Mouse (Mus musculus): ENCODE measurements around the gene Snx32. TPM values are rescaled to one million over a fixed set of nuclear protein-coding genes. Genes with fewer than 3 reads are reported as not detected.

The Snx32 gene
- polyA plus RNA-seq, 1 experiment: 7.8 TPM

DNA sequence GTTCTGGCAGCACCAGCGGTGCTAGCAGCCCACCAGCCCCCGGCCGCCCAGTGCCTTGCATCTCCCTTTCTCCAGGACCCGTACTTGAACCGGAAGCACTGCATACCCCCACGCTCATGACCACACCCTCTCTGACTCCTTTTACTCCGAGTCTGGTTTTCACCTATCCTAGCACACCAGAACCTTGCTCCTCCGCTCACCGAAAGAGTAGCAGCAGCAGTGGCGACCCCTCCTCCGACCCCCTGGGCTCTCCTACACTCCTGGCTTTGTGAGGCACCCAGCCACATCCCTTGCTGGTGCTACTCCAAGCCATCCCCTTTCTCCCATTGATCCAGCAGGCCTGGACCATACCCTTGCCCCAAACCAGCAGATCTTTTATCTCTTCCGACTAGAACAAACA lies 55.3 kb downstream of the Snx32 start:
- TF ChIP-seq POLR2A (IDR thresholded peaks at IDR 0.05; ENCODE audit: insufficient read length, low read depth) (peak; percentile 4), MAX (IDR thresholded peaks at IDR 0.05; ENCODE audit: low read depth) (no peak)
- Histone ChIP-seq H3K4me2 (ENCODE audit: low read depth) (peak overlapping the region; percentile 93), H3K36me3 (ENCODE audit: control insufficient read depth, insufficient read depth) (peaks cover 6% of the 10 kb centered on the region), H3K79me2 (ENCODE audit: control insufficient read depth, insufficient read depth) (peaks cover 61% of the 10 kb centered on the region), H3K27me3 (ENCODE audit: control insufficient read depth, insufficient read depth, insufficient read length) (no peaks in the 10 kb centered on the region), H3ac (ENCODE audit: control insufficient read depth, insufficient read length) (no peak overlapping the region), H3K4me3 (no peak overlapping the region)

- no peaks in the 10 kb centered on the region for H3K27me3 ChIP-seq (ENCODE audit: control insufficient read depth, insufficient read depth, insufficient read length)
- TF ChIP-seq POLR2AphosphoS2 (IDR thresholded peaks at IDR 0.05; ENCODE audit: insufficient read length, low read depth) (no peak), TCF12 (IDR thresholded peaks at IDR 0.05; ENCODE audit: insufficient read depth, poor library complexity, severe bottlenecking) (no peak), MAX (IDR thresholded peaks at IDR 0.05; ENCODE audit: low read depth) (no peak), TCF3 (IDR thresholded peaks at IDR 0.05; ENCODE audit: insufficient read length, low read depth) (no peak), POLR2A (IDR thresholded peaks at IDR 0.05; ENCODE audit: insufficient read length, low read depth) (no peak), MYOG (IDR thresholded peaks at IDR 0.05; ENCODE audit: control insufficient read depth in 1 of 3, insufficient read depth in 1 of 3, insufficient read length in 2 of 3, low read depth in 2 of 3) (no peak), SRF (IDR thresholded peaks at IDR 0.05; ENCODE audit: control insufficient read depth, insufficient read length, low read depth) (no peak), E2F4 (IDR thresholded peaks at IDR 0.05; ENCODE audit: insufficient read depth) (no peak), MYOD1 (IDR thresholded peaks at IDR 0.05; ENCODE audit: control insufficient read depth in 1 of 3, insufficient read length in 2 of 3, low read depth in 2 of 3) (no peak), REST (IDR thresholded peaks at IDR 0.05; ENCODE audit: insufficient read depth, insufficient read length) (no peak), USF1 (IDR thresholded peaks at IDR 0.05; ENCODE audit: low read depth) (no peak), CEBPB (IDR thresholded peaks at IDR 0.05; ENCODE audit: insufficient read depth, poor library complexity, severe bottlenecking) (no peak)
- no peak overlapping the region for H3K4me2 ChIP-seq (ENCODE audit: low read depth)
- H3ac ChIP-seq (ENCODE audit: control insufficient read depth, insufficient read length): no peak overlapping the region
- H3K4me3 ChIP-seq: no peak overlapping the region
- H3K36me3 ChIP-seq (ENCODE audit: control insufficient read depth, insufficient read depth): peaks cover 6% of the 10 kb centered on the region
- H3K79me2 ChIP-seq (ENCODE audit: control insufficient read depth, insufficient read depth): peaks cover 83% of the 10 kb centered on the region
These were observed 58.6 kb downstream of the Snx32 start for GRCm38 (mm10) chr19:5451766-5452165.

DNA sequence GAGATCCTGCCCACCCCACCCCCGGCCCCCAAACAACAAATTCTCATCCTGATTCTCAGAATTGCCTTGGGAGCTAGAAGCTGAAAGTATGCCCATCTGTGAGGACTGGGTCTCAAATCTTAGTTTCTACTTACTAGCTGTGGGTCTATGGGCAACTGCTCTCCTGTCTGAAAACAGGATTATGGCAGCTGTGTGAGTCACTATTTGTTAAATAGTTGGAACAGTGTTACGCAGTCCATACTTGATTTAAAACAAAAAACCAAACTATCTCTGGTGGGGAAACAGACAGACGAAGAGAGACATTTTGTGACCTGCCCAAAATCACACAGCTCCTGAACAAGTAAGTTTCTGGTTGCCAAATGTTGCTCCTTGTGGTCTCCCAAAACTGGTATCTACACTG lies 60.7 kb downstream of the Snx32 start:
- peak overlapping the region; percentile 86 for H3K4me2 ChIP-seq (ENCODE audit: low read depth)
- peaks cover 6% of the 10 kb centered on the region for H3K36me3 ChIP-seq (ENCODE audit: control insufficient read depth, insufficient read depth)
- peaks cover 63% of the 10 kb centered on the region for H3K79me2 ChIP-seq (ENCODE audit: control insufficient read depth, insufficient read depth)
- H3K4me3 ChIP-seq: peak overlapping the region; percentile 89
- TF ChIP-seq MAX (IDR thresholded peaks at IDR 0.05; ENCODE audit: low read depth): no peak
- H3ac ChIP-seq (ENCODE audit: control insufficient read depth, insufficient read length): no peak overlapping the region
- H3K27me3 ChIP-seq (ENCODE audit: control insufficient read depth, insufficient read depth, insufficient read length): no peaks in the 10 kb centered on the region

DNA sequence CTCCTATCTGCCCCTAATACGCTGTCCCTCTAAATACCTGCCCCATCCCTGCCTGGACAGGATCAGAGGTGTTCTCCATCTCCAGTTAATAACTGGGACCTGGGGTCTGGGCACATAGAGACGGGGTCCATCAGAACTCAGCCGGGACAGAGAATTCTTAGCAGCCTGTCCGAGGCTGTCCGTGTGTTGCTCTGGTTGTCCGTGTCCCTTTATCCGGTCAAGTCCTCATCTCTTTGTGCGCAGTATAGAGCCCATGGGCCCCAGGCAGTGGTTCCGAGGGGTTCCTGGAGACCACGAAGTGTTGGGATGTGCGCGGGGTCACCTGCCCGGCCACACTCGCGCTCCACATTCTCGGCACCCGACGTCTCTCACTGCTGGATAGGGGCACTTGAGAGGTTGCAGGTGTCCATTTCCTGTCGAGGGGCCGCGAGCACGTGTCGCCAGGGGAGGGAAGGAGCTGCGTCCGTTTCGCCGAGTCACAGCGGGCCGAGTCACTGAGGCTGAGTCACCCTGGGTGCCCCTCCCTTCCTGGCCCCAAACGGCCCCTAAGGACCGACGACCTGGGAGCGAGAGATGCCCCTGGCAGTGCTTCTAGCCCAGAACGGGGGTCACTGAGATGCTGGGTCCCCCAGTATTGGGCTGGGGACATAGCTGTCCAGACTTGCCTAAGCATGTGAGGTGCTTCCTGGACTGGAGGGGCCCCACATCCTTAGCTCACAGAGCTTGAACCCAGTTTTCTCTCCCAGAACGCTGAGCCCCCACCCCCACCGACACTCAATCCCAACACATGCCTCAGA lies 61.8 kb downstream of the Snx32 start:
- no peaks in the 10 kb centered on the region for H3K27me3 ChIP-seq (ENCODE audit: control insufficient read depth, insufficient read depth, insufficient read length)
- peak overlapping the region; percentile 86 for H3K4me2 ChIP-seq (ENCODE audit: low read depth)
- H3K36me3 ChIP-seq (ENCODE audit: control insufficient read depth, insufficient read depth): peaks cover 6% of the 10 kb centered on the region
- TF ChIP-seq MAX (IDR thresholded peaks at IDR 0.05; ENCODE audit: low read depth): peak; percentile 59
- peak in 1 of 3 experiments; percentile 44 for TF ChIP-seq MYOG (IDR thresholded peaks at IDR 0.05; ENCODE audit: control insufficient read depth in 1 of 3, insufficient read depth in 1 of 3, insufficient read length in 2 of 3, low read depth in 2 of 3)
- TF ChIP-seq MYOD1 (IDR thresholded peaks at IDR 0.05; ENCODE audit: control insufficient read depth in 1 of 3, insufficient read length in 2 of 3, low read depth in 2 of 3): no peak
- TF ChIP-seq POLR2AphosphoS2 (IDR thresholded peaks at IDR 0.05; ENCODE audit: insufficient read length, low read depth): peak; percentile 63
- TF ChIP-seq POLR2A (IDR thresholded peaks at IDR 0.05; ENCODE audit: insufficient read length, low read depth): peak; percentile 53
- peaks cover 52% of the 10 kb centered on the region for H3K79me2 ChIP-seq (ENCODE audit: control insufficient read depth, insufficient read depth)
- H3K4me3 ChIP-seq: peak overlapping the region; percentile 89
- H3ac ChIP-seq (ENCODE audit: control insufficient read depth, insufficient read length): peak overlapping the region; percentile 8

DNA sequence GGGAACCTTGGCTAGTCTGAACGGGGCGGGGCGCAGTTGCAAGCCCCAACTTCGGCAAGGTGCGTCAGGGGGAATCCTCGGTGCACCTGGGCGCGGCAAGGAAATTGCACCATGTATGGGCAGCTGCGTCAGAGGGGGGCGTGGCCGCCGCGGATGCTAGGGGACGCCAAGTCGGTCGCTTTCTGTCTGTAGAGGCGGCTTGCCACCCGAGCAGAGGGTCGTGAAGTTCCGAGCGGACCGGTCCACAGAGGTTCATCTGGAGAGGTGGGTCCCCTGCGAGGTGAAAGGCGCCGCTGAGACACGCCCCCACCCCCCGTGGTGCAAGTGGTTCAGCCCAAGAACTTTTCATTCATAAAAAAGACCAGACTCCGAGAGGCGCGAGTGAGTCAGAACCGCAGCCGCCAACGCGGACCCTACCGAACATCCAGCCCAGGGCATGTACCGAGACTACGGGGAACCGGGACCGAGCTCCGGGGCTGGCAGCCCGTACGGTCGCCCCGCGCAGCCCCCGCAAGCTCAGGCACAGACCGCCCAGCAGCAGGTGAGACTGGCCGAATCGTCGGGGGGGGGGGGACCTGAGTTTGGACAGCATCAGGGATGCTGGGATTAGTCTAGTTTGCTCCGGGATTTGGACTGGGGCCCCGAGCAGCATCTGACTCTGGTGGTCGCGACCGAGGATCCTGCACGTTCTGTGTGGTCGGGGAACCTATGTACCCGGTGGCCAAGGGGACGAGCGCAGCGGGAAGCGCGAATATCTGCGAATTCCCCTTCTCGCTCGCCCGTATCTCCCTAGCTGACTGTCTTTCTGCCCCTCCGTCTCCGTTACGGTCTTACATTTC lies 62.6 kb downstream of the Snx32 start, which contains the start of gene Fosl1:
TSS of gene Fosl1 (plus strand) at position 33 of the 839 bp plus-strand sequence.
- TF ChIP-seq SRF (IDR thresholded peaks at IDR 0.05; ENCODE audit: control insufficient read depth, insufficient read length, low read depth) (peak; percentile 97), POLR2A (IDR thresholded peaks at IDR 0.05; ENCODE audit: insufficient read length, low read depth) (peak; percentile 71), MYOG (IDR thresholded peaks at IDR 0.05; ENCODE audit: control insufficient read depth in 1 of 3, insufficient read depth in 1 of 3, insufficient read length in 2 of 3, low read depth in 2 of 3) (peak in 1 of 3 experiments; percentile 23), MAX (IDR thresholded peaks at IDR 0.05; ENCODE audit: low read depth) (no peak), TCF12 (IDR thresholded peaks at IDR 0.05; ENCODE audit: insufficient read depth, poor library complexity, severe bottlenecking) (no peak), POLR2AphosphoS2 (IDR thresholded peaks at IDR 0.05; ENCODE audit: insufficient read length, low read depth) (peak; percentile 52), CEBPB (IDR thresholded peaks at IDR 0.05; ENCODE audit: insufficient read depth, poor library complexity, severe bottlenecking) (no peak), USF1 (IDR thresholded peaks at IDR 0.05; ENCODE audit: low read depth) (no peak), REST (IDR thresholded peaks at IDR 0.05; ENCODE audit: insufficient read depth, insufficient read length) (no peak), MYOD1 (IDR thresholded peaks at IDR 0.05; ENCODE audit: control insufficient read depth in 1 of 3, insufficient read length in 2 of 3, low read depth in 2 of 3) (peak in 2 of 3 experiments; percentile 1 to 10), E2F4 (IDR thresholded peaks at IDR 0.05; ENCODE audit: insufficient read depth) (no peak)
- Histone ChIP-seq H3K36me3 (ENCODE audit: control insufficient read depth, insufficient read depth) (no peaks in the 10 kb centered on the region), H3ac (ENCODE audit: control insufficient read depth, insufficient read length) (peak within 1 kb of the TSS; percentile 8), H3K4me2 (ENCODE audit: low read depth) (peak within 1 kb of the TSS; percentile 86), H3K79me2 (ENCODE audit: control insufficient read depth, insufficient read depth) (peaks cover 48% of the 10 kb centered on the region), H3K4me3 (peak within 1 kb of the TSS; percentile 89), H3K27me3 (ENCODE audit: control insufficient read depth, insufficient read depth, insufficient read length) (no peaks in the 10 kb centered on the region)
